Mouse (Mus musculus) CH12.LX (cell line): ENCODE measurements around the gene Ror1. TPM values are rescaled to one million over a fixed set of nuclear protein-coding genes. Genes with fewer than 3 reads are reported as not detected.

Source experiments
- DNase-seq: peaks from one replicate; pipeline ENCODE4 v3.0.0-alpha.2; 2013; ENCODE audit errors: extremely low read depth
- H3K27ac ChIP-seq: 2 replicates; pipeline ENCODE4 v1.5.1; 2012; ENCODE audit warnings: low read depth, mild to moderate bottlenecking, control low read depth, moderate library complexity; ENCODE audit not compliant: insufficient read depth
- H3K27me3 ChIP-seq: replicated peaks from 2 replicates; pipeline ENCODE3; 2012; ENCODE audit warnings: inconsistent platforms
- H3K36me3 ChIP-seq, 2 experiments: replicated peaks in 1 of 2; 2 replicates each; pipeline versions ENCODE3 to v1.6.1; 2012; ENCODE audit warnings: inconsistent platforms in 1 of 2, low read length in 1 of 2, mild to moderate bottlenecking in 1 of 2, mixed read lengths in 1 of 2, moderate library complexity in 1 of 2; ENCODE audit not compliant: control insufficient read depth in 1 of 2, insufficient read depth in 1 of 2
- H3K4me1 ChIP-seq, 2 experiments: 2 replicates each; pipeline ENCODE4 v1.6.1; 2012; ENCODE audit warnings: inconsistent platforms in 1 of 2, moderate library complexity in 1 of 2; ENCODE audit not compliant: insufficient read depth in 2 of 2, control insufficient read depth in 1 of 2
- H3K4me2 ChIP-seq: 2 replicates; pipeline ENCODE4 v1.6.1; 2012; ENCODE audit warnings: low read depth, mild to moderate bottlenecking, control low read depth; ENCODE audit not compliant: poor library complexity, insufficient read depth, severe bottlenecking
- H3K4me3 ChIP-seq, 3 experiments: fragments of 150-350 bp in 1 of 3; sonication (generic) in 1 of 3; replicated peaks in 1 of 3; 2 replicates each; pipeline versions ENCODE3 to v1.5.1; 2011 to 2012; ENCODE audit warnings: low read depth in 2 of 3, low read length in 2 of 3, mild to moderate bottlenecking in 2 of 3, moderate library complexity in 2 of 3, control low read depth in 1 of 3, improper control_type of control experiment in 1 of 3, inconsistent platforms in 1 of 3, mixed read lengths in 1 of 3; ENCODE audit not compliant: poor library complexity in 1 of 3
- H3K79me2 ChIP-seq: replicated peaks from 2 replicates; pipeline ENCODE4 v1.6.1; 2012; ENCODE audit warnings: mild to moderate bottlenecking, moderate library complexity; ENCODE audit not compliant: control insufficient read depth, poor library complexity, insufficient read depth, severe bottlenecking; ENCODE audit errors: extremely low read depth
- H3K9ac ChIP-seq: 2 replicates; pipeline ENCODE4 v1.6.1; 2012; ENCODE audit warnings: low read depth, mild to moderate bottlenecking, control low read depth, moderate library complexity; ENCODE audit not compliant: insufficient read depth
- H3K9me3 ChIP-seq: replicated peaks from 2 replicates; pipeline ENCODE3; 2012; ENCODE audit warnings: low read length, inconsistent platforms, mixed read lengths
- BHLHE40 ChIP-seq: IDR thresholded peaks from 2 replicates; pipeline ENCODE4 v1.6.1; 2011; ENCODE audit warnings: mild to moderate bottlenecking, low read depth, low read length, improper control_type of control experiment
- CHD1 ChIP-seq: IDR thresholded peaks from 2 replicates; pipeline ENCODE4 v1.6.1; 2012; ENCODE audit warnings: low read depth, low read length, improper control_type of control experiment, inconsistent platforms
- CTCF ChIP-seq, 2 experiments: IDR thresholded peaks in 1 of 2; conservative IDR thresholded peaks in 1 of 2; 2 replicates each; pipeline ENCODE4 v1.5.1; 2011 to 2012; ENCODE audit warnings: low read depth in 2 of 2, low read length in 2 of 2, improper control_type of control experiment in 1 of 2, inconsistent platforms in 1 of 2, mild to moderate bottlenecking in 1 of 2, moderate library complexity in 1 of 2
- HCFC1 ChIP-seq: IDR thresholded peaks from 2 replicates; pipeline ENCODE4 v1.6.1; 2012; ENCODE audit warnings: low read depth, mild to moderate bottlenecking, inconsistent platforms, low read length, improper control_type of control experiment
- MAZ ChIP-seq: IDR thresholded peaks from 2 replicates; pipeline ENCODE4 v1.6.1; 2012; ENCODE audit warnings: low read depth, mild to moderate bottlenecking, inconsistent platforms, low read length, improper control_type of control experiment, moderate library complexity
- MEF2A ChIP-seq: IDR thresholded peaks from 2 replicates; pipeline ENCODE4 v1.6.1; 2014; ENCODE audit warnings: low read depth, mild to moderate bottlenecking, inconsistent platforms, low read length, improper control_type of control experiment, borderline replicate concordance
- MYC ChIP-seq: IDR thresholded peaks from 2 replicates; pipeline ENCODE4 v1.6.1; 2011; ENCODE audit warnings: low read depth, mild to moderate bottlenecking, improper control_type of control experiment, low read length
- NRF1 ChIP-seq: IDR thresholded peaks from 2 replicates; pipeline ENCODE4 v1.6.1; 2014; ENCODE audit warnings: low read depth, mild to moderate bottlenecking, inconsistent platforms, low read length, improper control_type of control experiment, moderate library complexity
- RAD21 ChIP-seq: IDR thresholded peaks from 2 replicates; pipeline ENCODE4 v1.6.1; 2011; ENCODE audit warnings: low read depth, mild to moderate bottlenecking, low read length, improper control_type of control experiment, moderate library complexity
- RCOR1 ChIP-seq: conservative IDR thresholded peaks from 2 replicates; pipeline ENCODE4 v1.6.1; 2012; ENCODE audit warnings: low read depth, mild to moderate bottlenecking, inconsistent platforms, low read length, improper control_type of control experiment
- SIN3A ChIP-seq: IDR thresholded peaks from 2 replicates; pipeline ENCODE4 v1.6.1; 2012; ENCODE audit warnings: low read length, improper control_type of control experiment, inconsistent platforms
- SMC3 ChIP-seq: IDR thresholded peaks from 2 replicates; pipeline ENCODE4 v1.6.1; 2011; ENCODE audit warnings: low read depth, low read length, improper control_type of control experiment
- UBTF ChIP-seq: IDR thresholded peaks from 2 replicates; pipeline ENCODE4 v1.6.1; 2012; ENCODE audit warnings: low read depth, mild to moderate bottlenecking, inconsistent platforms, low read length, improper control_type of control experiment, moderate library complexity
- USF1 ChIP-seq: IDR thresholded peaks from 2 replicates; pipeline ENCODE4 v1.6.1; 2014; ENCODE audit warnings: low read depth, mild to moderate bottlenecking, inconsistent platforms, low read length, improper control_type of control experiment
- ZC3H11A ChIP-seq: IDR thresholded peaks from 2 replicates; pipeline ENCODE4 v1.6.1; 2012; ENCODE audit warnings: low read depth, mild to moderate bottlenecking, inconsistent platforms, low read length, improper control_type of control experiment
- ZKSCAN1 ChIP-seq: IDR thresholded peaks from 2 replicates; pipeline ENCODE4 v1.6.1; 2012; ENCODE audit warnings: low read depth, inconsistent platforms, low read length, improper control_type of control experiment, borderline replicate concordance
- ZMIZ1 ChIP-seq: IDR thresholded peaks from 2 replicates; pipeline ENCODE4 v1.6.1; 2012; ENCODE audit warnings: low read depth, mild to moderate bottlenecking, inconsistent platforms, low read length, improper control_type of control experiment
- ZNF384 ChIP-seq: IDR thresholded peaks from 2 replicates; pipeline ENCODE4 v1.6.1; 2012; ENCODE audit warnings: low read depth, low read length, improper control_type of control experiment, inconsistent platforms
- dilution Hi-C: fragments of 300-500 bp; cut with MboI; formaldehyde crosslinking; loops from 2 replicates; pipeline ENCODE4 v1.14.3; 2020; ENCODE audit warnings: low sequenced_read_pairs; ENCODE audit not compliant: extremely low pct_unique_long_range_greater_than_20kb, extremely low pct_ligation_motif_present
- in situ Hi-C: fragments of 300-500 bp; cut with MboI; formaldehyde crosslinking; loops from 3 replicates; pipeline ENCODE4 v1.14.3; 2019; ENCODE audit warnings: low sequenced_read_pairs, low pct_ligation_motif_present, low pct_unique_long_range_greater_than_20kb, mixed read lengths
- polyA plus RNA-seq: library from polyadenylated mRNA; unstranded; fragments of >175 nt; gene quantifications from 2 replicates; pipeline ENCODE4 v1.2.1, GENCODE M21; 2012; ENCODE audit warnings: low read depth; ENCODE audit not compliant: insufficient read length
- total RNA-seq, 2 experiments: library from RNA; depleted of rRNA; stranded (reverse); fragments of 300-350 nt in 1 of 2; fragments of >200 nt in 1 of 2; gene quantifications; 2 replicates each; pipeline ENCODE4 v1.2.3; 2012 to 2014

Ror1 gene
- total and polyA plus RNA-seq, 3 experiments = not detected

- Histone ChIP-seq H3K4me3 (no peak overlapping the region), H3K9ac (no peak overlapping the region), H3K4me2 (no peak overlapping the region), H3K9me3 (peaks cover 21% of the 10 kb centered on the region), H3K36me3 (no peaks in the 10 kb centered on the region), H3K4me1 (no peaks in the 10 kb centered on the region), H3K27ac (no peak overlapping the region), H3K79me2 (no peaks in the 10 kb centered on the region), H3K27me3 (no peaks in the 10 kb centered on the region)
- peak; percentile 27 for DNase-seq
- no peak for TF ChIP-seq MAZ
- peak; percentile 19 to 22; a peak in 2 of 4 replicates for TF ChIP-seq CTCF (conservative IDR thresholded peaks at IDR 0.05 in 1 of 2, IDR thresholded peaks at IDR 0.05 in 1 of 2; ENCODE audit: low read depth in 2 of 2, low read length in 2 of 2)
- TF ChIP-seq SMC3 = peak; percentile 25; the same call in 1 of the 2 replicates
- 0 out of 2 replicates have a peak, but pooled peaks have one; percentile 10 for TF ChIP-seq ZKSCAN1
- in situ Hi-C loops (loop anchor here (25.0 kb wide), 1 partner anchor 177 kb away; no protein-coding TSS in a partner anchor), dilution Hi-C loops (no loop called here)
These were observed 119.0 kb downstream of the Ror1 start for GRCm38 (mm10) chr4:100214324-100215215.

GRCm38 (mm10) chr4:100216587-100216986 is 121.0 kb downstream of the Ror1 start:
- dilution Hi-C loops = no loop called here
- H3K4me3 ChIP-seq = no peak overlapping the region
- in situ Hi-C loops = loop anchor here (25.0 kb wide), 1 partner anchor 179 kb away; no protein-coding TSS in a partner anchor
- no peak overlapping the region for H3K27ac ChIP-seq
- TF ChIP-seq HCFC1 (no peak), CHD1 (no peak), RCOR1 (no peak), ZC3H11A (no peak), MAZ (no peak), ZKSCAN1 (no peak), UBTF (no peak), MEF2A (no peak), USF1 (no peak), RAD21 (no peak), NRF1 (no peak), ZNF384 (no peak), CTCF (conservative IDR thresholded peaks at IDR 0.05 in 1 of 2, IDR thresholded peaks at IDR 0.05 in 1 of 2; ENCODE audit: low read depth in 2 of 2, low read length in 2 of 2) (no peak), ZMIZ1 (no peak), MYC (no peak), BHLHE40 (no peak), SIN3A (no peak)
- no peaks in the 10 kb centered on the region for H3K36me3 ChIP-seq
- no peaks in the 10 kb centered on the region for H3K27me3 ChIP-seq
- H3K4me1 ChIP-seq = no peaks in the 10 kb centered on the region
- no peak for DNase-seq
- peaks cover 17% of the 10 kb centered on the region for H3K9me3 ChIP-seq
- H3K9ac ChIP-seq = no peak overlapping the region
- no peaks in the 10 kb centered on the region for H3K79me2 ChIP-seq
- no peak overlapping the region for H3K4me2 ChIP-seq
